Mouse (Mus musculus): ENCODE data around the gene Grb10. TPM values are rescaled to one million over a fixed set of nuclear protein-coding genes. Genes with fewer than 3 reads are reported as not detected.

Gene Grb10
- polyA plus RNA-seq, 1 experiment from 2014 or later = 638 TPM

GRCm38 (mm10) chr11:11891832-11892231, 146.7 kb downstream of the Grb10 start:
- H3K9ac ChIP-seq = no peak overlapping the region
- no peak overlapping the region for H3K4me2 ChIP-seq (replicated peaks)
- H3K36me3 ChIP-seq = no peaks in the 10 kb centered on the region
- 0 out of 2 replicates have a peak, but pooled peaks cover 4% of the 10 kb centered on the region for H3K9me3 ChIP-seq
- H3K4me3 ChIP-seq = no peak overlapping the region
- no peak overlapping the region for H3K27ac ChIP-seq
- H3K27me3 ChIP-seq = no peaks in the 10 kb centered on the region
- 0 out of 2 replicates have a peak, but pooled peaks have one; percentile 19 for ATAC-seq (ENCODE audit: insufficient number of reproducible peaks, insufficient read depth, low FRiP score, low TSS enrichment)
- peaks cover 7% of the 10 kb centered on the region; the same call in 1 of the 2 replicates for H3K4me1 ChIP-seq

GRCm38 (mm10) chr11:11890139-11890741, 148.2 kb downstream of the Grb10 start:
- Histone ChIP-seq H3K4me3 (no peak overlapping the region), H3K9ac (no peak overlapping the region), H3K27me3 (no peaks in the 10 kb centered on the region), H3K9me3 (0 out of 2 replicates have a peak, but pooled peaks cover 4% of the 10 kb centered on the region), H3K36me3 (no peaks in the 10 kb centered on the region), H3K4me1 (peaks cover 19% of the 10 kb centered on the region; the same call in 1 of the 2 replicates), H3K27ac (no peak overlapping the region), H3K4me2 (replicated peaks) (no peak overlapping the region)
- ATAC-seq (ENCODE audit: insufficient number of reproducible peaks, insufficient read depth, low FRiP score, low TSS enrichment) = no peak
- WGBS = 64% methylated on average over 10 of the region's 10 CpGs

- peaks cover 27% of the 10 kb centered on the region for H3K4me1 ChIP-seq
- 85% methylated on average over 3 of the region's 3 CpGs for WGBS
- no peak overlapping the region for H3K27ac ChIP-seq
- ATAC-seq (ENCODE audit: insufficient number of reproducible peaks, insufficient read depth, low FRiP score, low TSS enrichment) = no peak
- H3K4me2 ChIP-seq (replicated peaks) = no peak overlapping the region
- no peaks in the 10 kb centered on the region for H3K27me3 ChIP-seq
- H3K4me3 ChIP-seq = no peak overlapping the region
- 0 out of 2 replicates have a peak, but pooled peaks cover 4% of the 10 kb centered on the region for H3K9me3 ChIP-seq
- no peaks in the 10 kb centered on the region for H3K36me3 ChIP-seq
- H3K9ac ChIP-seq = no peak overlapping the region
Measured at GRCm38 (mm10) chr11:11888727-11889126, 149.8 kb downstream of the Grb10 start.

GRCm38 (mm10) chr11:11888051-11888450, 150.4 kb downstream of the Grb10 start:
- Histone ChIP-seq H3K36me3 (no peaks in the 10 kb centered on the region), H3K4me1 (peaks cover 30% of the 10 kb centered on the region), H3K9me3 (0 out of 2 replicates have a peak, but pooled peaks cover 4% of the 10 kb centered on the region), H3K9ac (no peak overlapping the region), H3K4me2 (replicated peaks) (no peak overlapping the region), H3K27me3 (no peaks in the 10 kb centered on the region), H3K4me3 (no peak overlapping the region), H3K27ac (no peak overlapping the region)
- no peak for ATAC-seq (ENCODE audit: insufficient number of reproducible peaks, insufficient read depth, low FRiP score, low TSS enrichment)
- 76% methylated on average over 3 of the region's 3 CpGs for WGBS

- no peak overlapping the region for H3K4me2 ChIP-seq (replicated peaks)
- peak overlapping the region; percentile 70; the same call in 1 of the 2 replicates for H3K27ac ChIP-seq
- H3K27me3 ChIP-seq = no peaks in the 10 kb centered on the region
- H3K4me3 ChIP-seq = no peak overlapping the region
- H3K9me3 ChIP-seq = 0 out of 2 replicates have a peak, but pooled peaks cover 4% of the 10 kb centered on the region
- H3K9ac ChIP-seq = no peak overlapping the region
- peaks cover 31% of the 10 kb centered on the region for H3K4me1 ChIP-seq
- H3K36me3 ChIP-seq = no peaks in the 10 kb centered on the region
- no peak for ATAC-seq (ENCODE audit: insufficient number of reproducible peaks, insufficient read depth, low FRiP score, low TSS enrichment)
- 36% methylated on average over 4 of the region's 4 CpGs for WGBS
Measured at GRCm38 (mm10) chr11:11886403-11886998, 152.0 kb downstream of the Grb10 start.

- Histone ChIP-seq H3K4me1 (peaks cover 37% of the 10 kb centered on the region), H3K4me2 (replicated peaks) (no peak overlapping the region), H3K9ac (no peak overlapping the region), H3K9me3 (no peaks in the 10 kb centered on the region), H3K36me3 (no peaks in the 10 kb centered on the region), H3K4me3 (no peak overlapping the region), H3K27me3 (no peaks in the 10 kb centered on the region), H3K27ac (peak overlapping the region; percentile 73)
- ATAC-seq (ENCODE audit: insufficient number of reproducible peaks, insufficient read depth, low FRiP score, low TSS enrichment) = no peak
- WGBS = 1% methylated on average over 3 of the region's 3 CpGs
Measured at GRCm38 (mm10) chr11:11885921-11886320, 152.6 kb downstream of the Grb10 start.

- Histone ChIP-seq H3K9ac (no peak overlapping the region), H3K27ac (peak overlapping the region; percentile 73), H3K4me3 (no peak overlapping the region), H3K9me3 (no peaks in the 10 kb centered on the region), H3K4me1 (peaks cover 39% of the 10 kb centered on the region), H3K4me2 (replicated peaks) (no peak overlapping the region), H3K27me3 (no peaks in the 10 kb centered on the region), H3K36me3 (no peaks in the 10 kb centered on the region)
- no peak for ATAC-seq (ENCODE audit: insufficient number of reproducible peaks, insufficient read depth, low FRiP score, low TSS enrichment)
- 72% methylated on average over 4 of the region's 4 CpGs for WGBS
Measured at GRCm38 (mm10) chr11:11885246-11885643, 153.2 kb downstream of the Grb10 start.

- H3K36me3 ChIP-seq = no peaks in the 10 kb centered on the region
- peak; percentile 44; the same call in 1 of the 2 replicates for ATAC-seq (ENCODE audit: insufficient number of reproducible peaks, insufficient read depth, low FRiP score, low TSS enrichment)
- no peak overlapping the region for H3K4me3 ChIP-seq
- H3K4me2 ChIP-seq (replicated peaks) = no peak overlapping the region
- H3K9ac ChIP-seq = no peak overlapping the region
- H3K27ac ChIP-seq = peak overlapping the region; percentile 73
- no peaks in the 10 kb centered on the region for H3K27me3 ChIP-seq
- peaks cover 45% of the 10 kb centered on the region for H3K4me1 ChIP-seq
- no peaks in the 10 kb centered on the region for H3K9me3 ChIP-seq
- WGBS = 28% methylated on average over 11 of the region's 11 CpGs
Measured at GRCm38 (mm10) chr11:11884533-11885245, 153.8 kb downstream of the Grb10 start.

- ATAC-seq (ENCODE audit: insufficient number of reproducible peaks, insufficient read depth, low FRiP score, low TSS enrichment) = no peak
- Histone ChIP-seq H3K9me3 (no peaks in the 10 kb centered on the region), H3K4me1 (peaks cover 67% of the 10 kb centered on the region), H3K27me3 (no peaks in the 10 kb centered on the region), H3K9ac (no peak overlapping the region), H3K27ac (0 out of 2 replicates have a peak overlapping the region, but pooled peaks have one; percentile 99), H3K4me2 (replicated peaks) (no peak overlapping the region), H3K36me3 (no peaks in the 10 kb centered on the region), H3K4me3 (no peak overlapping the region)
- 55% methylated on average over 1 of the region's 1 CpGs for WGBS
Measured at GRCm38 (mm10) chr11:11881783-11882155, 156.7 kb downstream of the Grb10 start.

- Histone ChIP-seq H3K27ac (peak overlapping the region; percentile 99; the same call in 1 of the 2 replicates), H3K36me3 (no peaks in the 10 kb centered on the region), H3K4me3 (no peak overlapping the region), H3K4me1 (peaks cover 65% of the 10 kb centered on the region), H3K4me2 (replicated peaks) (no peak overlapping the region), H3K27me3 (no peaks in the 10 kb centered on the region), H3K9ac (no peak overlapping the region), H3K9me3 (no peaks in the 10 kb centered on the region)
- no peak for ATAC-seq (ENCODE audit: insufficient number of reproducible peaks, insufficient read depth, low FRiP score, low TSS enrichment)
- 55% methylated on average over 13 of the region's 13 CpGs for WGBS
Measured at GRCm38 (mm10) chr11:11881026-11881782, 157.3 kb downstream of the Grb10 start.
